Mouse (Mus musculus): ENCODE measurements around the gene Myl12a.

GRCm38 (mm10) chr17:71000255-71000654 is 2.4 kb downstream of the Myl12a start:
- no peak for TF ChIP-seq POLR2A (IDR thresholded peaks at IDR 0.05; ENCODE audit: borderline replicate concordance, extremely low read depth, low read depth, low read length)
- no peak for TF ChIP-seq CTCF (IDR thresholded peaks at IDR 0.05; ENCODE audit: insufficient read depth, low read length)
